Mouse (Mus musculus): ENCODE measurements around the gene Alpk1. TPM values are rescaled to one million over a fixed set of nuclear protein-coding genes. Genes with fewer than 3 reads are reported as not detected.

Gene Alpk1
- polyA plus RNA-seq, 1 experiment from 2014 or later: 0.87 TPM

- DNase-seq (ENCODE audit: extremely low spot score, low spot score): peak; percentile 88
- Histone ChIP-seq H3K4me3 (peak overlapping the region; percentile 43), H3K36me3 (replicated peaks) (no peaks in the 10 kb centered on the region), H3K27me3 (ENCODE audit: poor library complexity, severe bottlenecking) (peaks cover 100% of the 10 kb centered on the region), H3K9me3 (no peaks in the 10 kb centered on the region), H3K27ac (peak overlapping the region; percentile 83), H3K4me1 (peaks cover 62% of the 10 kb centered on the region)
- WGBS: under 1% methylated on average over 36 of the region's 36 CpGs
These were observed 140.2 kb downstream of the Alpk1 start for GRCm38 (mm10) chr3:127639875-127640761.

GRCm38 (mm10) chr3:127634984-127635349, 145.4 kb downstream of the Alpk1 start:
- H3K4me1 ChIP-seq: peaks cover 66% of the 10 kb centered on the region
- WGBS: 6% methylated on average over 3 of the region's 3 CpGs
- no peaks in the 10 kb centered on the region for H3K36me3 ChIP-seq (replicated peaks)
- H3K9me3 ChIP-seq: no peaks in the 10 kb centered on the region
- H3K27me3 ChIP-seq (ENCODE audit: poor library complexity, severe bottlenecking): peaks cover 100% of the 10 kb centered on the region
- DNase-seq (ENCODE audit: extremely low spot score, low spot score): no peak
- H3K4me3 ChIP-seq: peak overlapping the region; percentile 57
- H3K27ac ChIP-seq: peak overlapping the region; percentile 87; the same call in 1 of the 2 replicates

GRCm38 (mm10) chr3:127634101-127634983, 146.0 kb downstream of the Alpk1 start:
- peaks cover 66% of the 10 kb centered on the region for H3K4me1 ChIP-seq
- H3K4me3 ChIP-seq: peak overlapping the region; percentile 57
- no peaks in the 10 kb centered on the region for H3K9me3 ChIP-seq
- no peaks in the 10 kb centered on the region for H3K36me3 ChIP-seq (replicated peaks)
- WGBS: under 1% methylated on average over 58 of the region's 58 CpGs
- H3K27ac ChIP-seq: peak overlapping the region; percentile 87
- peaks cover 100% of the 10 kb centered on the region for H3K27me3 ChIP-seq (ENCODE audit: poor library complexity, severe bottlenecking)
- DNase-seq (ENCODE audit: extremely low spot score, low spot score): peak; percentile 85

- Histone ChIP-seq H3K4me1 (peaks cover 68% of the 10 kb centered on the region), H3K4me3 (peak within 1 kb of the TSS; percentile 57), H3K27ac (peak within 1 kb of the TSS; percentile 87), H3K36me3 (replicated peaks) (no peaks in the 10 kb centered on the region), H3K9me3 (no peaks in the 10 kb centered on the region), H3K27me3 (ENCODE audit: poor library complexity, severe bottlenecking) (peaks cover 100% of the 10 kb centered on the region)
- under 1% methylated on average over 89 of the region's 92 CpGs for WGBS
- peak; percentile 73 for DNase-seq (ENCODE audit: extremely low spot score, low spot score)
These were observed 147.0 kb downstream of the Alpk1 start, which contains the start of gene Neurog2 for GRCm38 (mm10) chr3:127633080-127634032. Gene Neurog2, plus strand, starts transcription at chr3:127633135.

GRCm38 (mm10) chr3:127632531-127632930, 147.8 kb downstream of the Alpk1 start:
- Histone ChIP-seq H3K27ac (peak overlapping the region; percentile 87), H3K4me3 (peak overlapping the region; percentile 57), H3K27me3 (ENCODE audit: poor library complexity, severe bottlenecking) (peaks cover 100% of the 10 kb centered on the region), H3K4me1 (peaks cover 77% of the 10 kb centered on the region), H3K36me3 (replicated peaks) (no peaks in the 10 kb centered on the region), H3K9me3 (no peaks in the 10 kb centered on the region)
- under 1% methylated on average over 29 of the region's 32 CpGs for WGBS
- DNase-seq (ENCODE audit: extremely low spot score, low spot score): peak; percentile 90

- Histone ChIP-seq H3K9me3 (no peaks in the 10 kb centered on the region), H3K27ac (peak overlapping the region; percentile 53; the same call in 1 of the 2 replicates), H3K36me3 (replicated peaks) (no peaks in the 10 kb centered on the region), H3K4me1 (peaks cover 86% of the 10 kb centered on the region), H3K4me3 (peak overlapping the region; percentile 57; the same call in 1 of the 2 replicates), H3K27me3 (ENCODE audit: poor library complexity, severe bottlenecking) (peaks cover 100% of the 10 kb centered on the region)
- peak; percentile 44 for DNase-seq (ENCODE audit: extremely low spot score, low spot score)
- WGBS: 0% methylated on average over 10 of the region's 10 CpGs
These were observed 148.7 kb downstream of the Alpk1 start for GRCm38 (mm10) chr3:127631582-127631981.

GRCm38 (mm10) chr3:127630735-127631372, 149.5 kb downstream of the Alpk1 start:
- 0 out of 2 replicates have a peak overlapping the region, but pooled peaks have one; percentile 53 for H3K27ac ChIP-seq
- DNase-seq (ENCODE audit: extremely low spot score, low spot score): no peak
- no peaks in the 10 kb centered on the region for H3K9me3 ChIP-seq
- H3K27me3 ChIP-seq (ENCODE audit: poor library complexity, severe bottlenecking): peaks cover 100% of the 10 kb centered on the region
- peak overlapping the region; percentile 57; the same call in 1 of the 2 replicates for H3K4me3 ChIP-seq
- no peaks in the 10 kb centered on the region for H3K36me3 ChIP-seq (replicated peaks)
- WGBS: 2% methylated on average over 17 of the region's 17 CpGs
- H3K4me1 ChIP-seq: peaks cover 93% of the 10 kb centered on the region

GRCm38 (mm10) chr3:127630190-127630589, 150.1 kb downstream of the Alpk1 start:
- Histone ChIP-seq H3K27ac (no peak overlapping the region), H3K4me1 (peaks cover 99% of the 10 kb centered on the region), H3K36me3 (replicated peaks) (no peaks in the 10 kb centered on the region), H3K4me3 (no peak overlapping the region), H3K9me3 (no peaks in the 10 kb centered on the region), H3K27me3 (ENCODE audit: poor library complexity, severe bottlenecking) (peaks cover 100% of the 10 kb centered on the region)
- no peak for DNase-seq (ENCODE audit: extremely low spot score, low spot score)
- WGBS: 0% methylated on average over 1 of the region's 1 CpGs

GRCm38 (mm10) chr3:127628311-127629184, 151.8 kb downstream of the Alpk1 start:
- H3K27ac ChIP-seq: peak overlapping the region; percentile 79
- peaks cover 100% of the 10 kb centered on the region for H3K27me3 ChIP-seq (ENCODE audit: poor library complexity, severe bottlenecking)
- H3K4me1 ChIP-seq: peaks cover 86% of the 10 kb centered on the region

GRCm38 (mm10) chr3:127627956-127628310, 152.4 kb downstream of the Alpk1 start:
- Histone ChIP-seq H3K27me3 (ENCODE audit: poor library complexity, severe bottlenecking) (peaks cover 100% of the 10 kb centered on the region), H3K4me1 (peaks cover 80% of the 10 kb centered on the region), H3K9me3 (no peaks in the 10 kb centered on the region), H3K4me3 (peak overlapping the region; percentile 38), H3K36me3 (replicated peaks) (no peaks in the 10 kb centered on the region), H3K27ac (peak overlapping the region; percentile 79)
- no peak for DNase-seq (ENCODE audit: extremely low spot score, low spot score)
- under 1% methylated on average over 9 of the region's 9 CpGs for WGBS

More at GRCm38 (mm10) chr3:127628311-127629184, 151.8 kb downstream of the Alpk1 start:
- Histone ChIP-seq H3K9me3 (no peaks in the 10 kb centered on the region), H3K36me3 (replicated peaks) (no peaks in the 10 kb centered on the region), H3K4me3 (peak overlapping the region; percentile 38)
- WGBS: under 1% methylated on average over 37 of the region's 37 CpGs
- DNase-seq (ENCODE audit: extremely low spot score, low spot score): peak; percentile 55

All from forebrain, embryonic 10.5 days (tissue).